ENCODE assay signal across 19 mouse cellular contexts in the genomic region with DNA sequence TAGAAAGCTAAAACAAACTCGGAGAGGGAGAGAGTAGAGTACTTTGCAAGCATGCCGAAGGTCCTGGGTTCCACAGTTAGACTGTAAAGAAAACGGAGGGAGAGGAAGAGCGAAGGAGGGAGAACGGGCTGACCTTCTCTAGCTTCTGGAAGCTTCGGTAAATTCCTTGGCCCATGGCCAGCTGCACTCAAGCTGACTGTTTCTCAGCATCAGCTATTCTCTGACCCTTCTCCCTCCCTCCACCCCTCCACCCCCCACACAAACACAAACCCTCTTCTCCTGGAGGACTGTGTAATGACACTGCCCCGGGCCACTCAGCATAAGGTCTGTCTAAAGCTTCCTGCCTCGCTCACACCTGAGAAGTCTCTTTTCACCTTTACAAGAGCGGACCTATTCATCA. TPM values are rescaled to one million over a fixed set of nuclear protein-coding genes. Genes with fewer than 3 reads are reported as not detected.
DNase-seq lines count a peak whose midpoint lies in the region; ATAC-seq lines count a peak whose summit lies in the region.
"Had no signal": no experiment of that assay in that cellular context is flagged by ENCODE, and none has a peak within 500 bp of the region (broad histone marks: within the 10 kb centered on the region; RNA-seq: fewer than 3 reads in every experiment).

No protein-coding gene starts in this region.

- peaks cover 8 to 11% of the 10 kb centered on the region in 2 experiments; a peak in 3 of 4 replicates for H3K4me1 ChIP-seq in heart, embryonic 14.5 days (ENCODE audit: control insufficient read depth in 2 of 2, insufficient read depth in 2 of 2, low read length in 2 of 2)
- peaks cover 9% of the 10 kb centered on the region for H3K4me1 ChIP-seq in embryonic facial prominence, embryonic 10.5 days
- H3K4me1 ChIP-seq: midbrain, embryonic 12.5 days had no signal

- DNase-seq in adrenal gland, postnatal 10 days: peak; percentile 24
- no peak for DNase-seq in adrenal gland, postnatal 25 days
- DNase-seq in heart, adult 8-10 months (ENCODE audit: low spot score): no peak
- DNase-seq in left cerebral cortex, postnatal 4 days: peak; percentile 18
- no peak for DNase-seq in left cerebral cortex, postnatal 25 days (ENCODE audit: low spot score in 2 of 2)
- peak; percentile 79 for DNase-seq in testis, postnatal 10 days (ENCODE audit: low spot score)
- no peak for DNase-seq in embryonic facial prominence, embryonic 10.5 days (ENCODE audit: low spot score)
- DNase-seq: cerebellum, adult 18-20 months; gastrocnemius, adult 2 months; layer of hippocampus, postnatal 36 days; thymus, postnatal 4 days had no signal

- ATAC-seq in heart, embryonic 14.5 days (ENCODE audit: insufficient number of reproducible peaks, insufficient read depth, low FRiP score, low read depth): peak; percentile 15; the same call in 1 of the 2 replicates
- ATAC-seq: CD4-positive, CD25-positive, alpha-beta regulatory T cell, adult 4 months; forebrain, embryonic 16.5 days; liver, embryonic 12.5 days had no signal

- peak overlapping the region; percentile 25; the same call in 1 of the 2 replicates for H3K4me2 ChIP-seq in heart, embryonic 14.5 days (ENCODE audit: low read length)
- H3K4me2 ChIP-seq: embryonic facial prominence, embryonic 13.5 days; liver, embryonic 12.5 days; lung, embryonic 15.5 days; midbrain, embryonic 12.5 days had no signal

- H3K27ac ChIP-seq in heart, embryonic 14.5 days (replicated peaks in 1 of 2; ENCODE audit: control insufficient read depth in 1 of 2, insufficient read depth in 1 of 2, low read depth in 2 of 2, low read length in 2 of 2): no peak overlapping the region
- no peak overlapping the region for H3K27ac ChIP-seq in embryonic facial prominence, embryonic 10.5 days (replicated peaks)
- H3K27ac ChIP-seq: embryonic facial prominence, embryonic 13.5 days; gastrocnemius, adult 2 months; liver, embryonic 12.5 days; lung, embryonic 15.5 days; midbrain, embryonic 12.5 days had no signal

- no peak overlapping the region for H3K4me3 ChIP-seq in heart, embryonic 14.5 days (ENCODE audit: control insufficient read depth in 1 of 2, insufficient read depth in 1 of 2, low read depth in 1 of 2, low read length in 2 of 2)
- H3K4me3 ChIP-seq in embryonic facial prominence, embryonic 10.5 days: no peak overlapping the region
- H3K4me3 ChIP-seq: embryonic facial prominence, embryonic 13.5 days; gastrocnemius, adult 2 months; liver, embryonic 12.5 days; lung, embryonic 15.5 days; midbrain, embryonic 12.5 days had no signal

- no peak overlapping the region for H3K9ac ChIP-seq in heart, embryonic 14.5 days (ENCODE audit: low read length)
- H3K9ac ChIP-seq: embryonic facial prominence, embryonic 13.5 days; liver, embryonic 12.5 days; lung, embryonic 15.5 days; midbrain, embryonic 12.5 days had no signal

- no peaks in the 10 kb centered on the region for H3K9me3 ChIP-seq in heart, embryonic 14.5 days (ENCODE audit: control insufficient read depth, low read length)
- H3K9me3 ChIP-seq in embryonic facial prominence, embryonic 10.5 days: no peaks in the 10 kb centered on the region
- H3K9me3 ChIP-seq: embryonic facial prominence, embryonic 13.5 days; liver, embryonic 12.5 days; lung, embryonic 15.5 days; midbrain, embryonic 12.5 days had no signal

- WGBS in heart, embryonic 14.5 days: 23% methylated on average over 9 of the region's 9 CpGs
- WGBS in embryonic facial prominence, embryonic 10.5 days: 56% methylated on average over 9 of the region's 9 CpGs

- no peaks in the 10 kb centered on the region for H3K27me3 ChIP-seq in heart, embryonic 14.5 days (ENCODE audit: control insufficient read depth, insufficient read depth, low read length)
- no peaks in the 10 kb centered on the region; the same call in 1 of the 2 replicates for H3K27me3 ChIP-seq in embryonic facial prominence, embryonic 10.5 days (replicated peaks; ENCODE audit: low read depth, poor library complexity, severe bottlenecking)
- H3K27me3 ChIP-seq: embryonic facial prominence, embryonic 13.5 days; midbrain, embryonic 12.5 days had no signal

- no peaks in the 10 kb centered on the region for H3K36me3 ChIP-seq in heart, embryonic 14.5 days (ENCODE audit: control insufficient read depth, insufficient read depth, low read length)
- no peaks in the 10 kb centered on the region for H3K36me3 ChIP-seq in embryonic facial prominence, embryonic 10.5 days (replicated peaks)
- H3K36me3 ChIP-seq: embryonic facial prominence, embryonic 13.5 days; G1E; liver, embryonic 12.5 days; lung, embryonic 15.5 days; midbrain, embryonic 12.5 days had no signal

- intact Hi-C loops in left cerebral cortex, postnatal 4 days (cut with DNase I): no loop called here
- intact Hi-C loops in left cerebral cortex, postnatal 25 days (cut with DNase I): no loop called here

RNA-seq across cellular contexts. Expression of gene Fbxo21, which starts 11.8 kb away (rescaled TPM):
- 100 to 1,000 TPM; 114 to 115 TPM for total RNA-seq in adrenal gland, postnatal 10 days (2021)
- 50.1 and 70.4 TPM in 2 replicates for total RNA-seq in adrenal gland, postnatal 25 days (2021)
- polyA plus RNA-seq in heart, embryonic 14.5 days (2014; fragmentation: Nextera tagmentation; extraction: Ambion mirVana): 53.8 and 54.0 TPM in 2 replicates
- total RNA-seq in heart, adult 8-10 months (2022): 10 to 100 TPM; 29.2 to 43.0 (median 35.2) TPM
- 100 to 1,000 TPM; 146 to 169 TPM for total RNA-seq in left cerebral cortex, postnatal 4 days (2021)
- 100 to 1,000 TPM; 105 to 110 TPM for total RNA-seq in left cerebral cortex, postnatal 25 days (2021)
- 99.0 and 102 TPM in 2 replicates for polyA plus RNA-seq in embryonic facial prominence, embryonic 10.5 days (2016; fragmentation: Nextera tagmentation; extraction: Ambion mirVana)

Comparison
In these comparisons a context has a peak if more than half of its experiments do, and no peak if none do; other contexts are left out.
1. DNase-seq: peak in adrenal gland, postnatal 10 days (single experiment), left cerebral cortex, postnatal 4 days (single experiment) and testis, postnatal 10 days (single experiment); none in adrenal gland, postnatal 25 days (single experiment), heart, adult 8-10 months (single experiment), left cerebral cortex, postnatal 25 days (0 of 2) and embryonic facial prominence, embryonic 10.5 days (single experiment).